Mouse (Mus musculus): ENCODE data around the gene Lbhd1. TPM values are rescaled to one million over a fixed set of nuclear protein-coding genes. Genes with fewer than 3 reads are reported as not detected.
A peak's percentile ranks its signal among the peaks of the same experiment; 100 is the strongest.

Gene Lbhd1
- polyA plus RNA-seq, 1 experiment from 2014 or later = 29.6 TPM

- 85% methylated on average over 2 of the region's 2 CpGs for WGBS (ENCODE audit: insufficient replicate concordance)
- Histone ChIP-seq H3K36me3 (ENCODE audit: control insufficient read depth, insufficient read depth) (peaks cover 12% of the 10 kb centered on the region; the same call in 1 of the 2 replicates), H3K27ac (ENCODE audit: low read length) (no peak overlapping the region)
Measured at GRCm38 (mm10) chr19:8936736-8937135, 53.2 kb downstream of the Lbhd1 start.

GRCm38 (mm10) chr19:8940526-8941133, 57.1 kb downstream of the Lbhd1 start:
- Histone ChIP-seq H3K4me2 (ENCODE audit: low read depth, low read length) (peak overlapping the region; percentile 80), H3K27me3 (ENCODE audit: control insufficient read depth, insufficient read depth, low read depth, low read length) (no peaks in the 10 kb centered on the region), H3K9me3 (replicated peaks; ENCODE audit: control insufficient read depth, low read length) (no peaks in the 10 kb centered on the region), H3K36me3 (ENCODE audit: control insufficient read depth, insufficient read depth) (peaks cover 16% of the 10 kb centered on the region), H3K27ac (ENCODE audit: low read length) (no peak overlapping the region), H3K4me3 (ENCODE audit: low read depth, low read length) (no peak overlapping the region), H3K4me1 (ENCODE audit: control insufficient read depth, low read depth, low read length) (peaks cover 36% of the 10 kb centered on the region), H3K9ac (ENCODE audit: low read depth, low read length) (no peak overlapping the region)
- whole genome bisulfite sequencing (ENCODE audit: insufficient replicate concordance) = 78% methylated on average over 15 of the region's 15 CpGs
- no peak for ATAC-seq (ENCODE audit: low read depth)

More at GRCm38 (mm10) chr19:8936736-8937135, 53.2 kb downstream of the Lbhd1 start:
- Histone ChIP-seq H3K9ac (ENCODE audit: low read depth, low read length) (no peak overlapping the region), H3K4me3 (ENCODE audit: low read depth, low read length) (no peak overlapping the region), H3K27me3 (ENCODE audit: control insufficient read depth, insufficient read depth, low read depth, low read length) (no peaks in the 10 kb centered on the region), H3K4me2 (ENCODE audit: low read depth, low read length) (no peak overlapping the region), H3K9me3 (replicated peaks; ENCODE audit: control insufficient read depth, low read length) (no peaks in the 10 kb centered on the region), H3K4me1 (ENCODE audit: control insufficient read depth, low read depth, low read length) (peaks cover 10% of the 10 kb centered on the region)
- no peak for ATAC-seq (ENCODE audit: low read depth)

- 49% methylated on average over 10 of the region's 10 CpGs for WGBS (ENCODE audit: insufficient replicate concordance)
- peaks cover 21% of the 10 kb centered on the region for H3K36me3 ChIP-seq (ENCODE audit: control insufficient read depth, insufficient read depth)
- ATAC-seq (ENCODE audit: low read depth) = no peak
- peak overlapping the region; percentile 96 for H3K9ac ChIP-seq (ENCODE audit: low read depth, low read length)
- no peaks in the 10 kb centered on the region for H3K27me3 ChIP-seq (ENCODE audit: control insufficient read depth, insufficient read depth, low read depth, low read length)
- H3K4me2 ChIP-seq (ENCODE audit: low read depth, low read length) = peak overlapping the region; percentile 80
- H3K4me3 ChIP-seq (ENCODE audit: low read depth, low read length) = peak overlapping the region; percentile 78
- no peaks in the 10 kb centered on the region for H3K9me3 ChIP-seq (replicated peaks; ENCODE audit: control insufficient read depth, low read length)
- H3K4me1 ChIP-seq (ENCODE audit: control insufficient read depth, low read depth, low read length) = peaks cover 41% of the 10 kb centered on the region
- peak overlapping the region; percentile 98 for H3K27ac ChIP-seq (ENCODE audit: low read length)
Measured at GRCm38 (mm10) chr19:8941136-8941514, 57.6 kb downstream of the Lbhd1 start.

- Histone ChIP-seq H3K4me1 (ENCODE audit: control insufficient read depth, low read depth, low read length) (peaks cover 46% of the 10 kb centered on the region), H3K4me3 (ENCODE audit: low read depth, low read length) (peak within 1 kb of the TSS; percentile 78), H3K27ac (ENCODE audit: low read length) (peak within 1 kb of the TSS; percentile 98), H3K27me3 (ENCODE audit: control insufficient read depth, insufficient read depth, low read depth, low read length) (no peaks in the 10 kb centered on the region), H3K9ac (ENCODE audit: low read depth, low read length) (peak within 1 kb of the TSS; percentile 96), H3K9me3 (replicated peaks; ENCODE audit: control insufficient read depth, low read length) (no peaks in the 10 kb centered on the region), H3K36me3 (ENCODE audit: control insufficient read depth, insufficient read depth) (peaks cover 24% of the 10 kb centered on the region), H3K4me2 (ENCODE audit: low read depth, low read length) (peak within 1 kb of the TSS; percentile 80)
- peak; percentile 93 for ATAC-seq (ENCODE audit: low read depth)
- under 1% methylated on average over 64 of the region's 64 CpGs for WGBS (ENCODE audit: insufficient replicate concordance)
Measured at GRCm38 (mm10) chr19:8941515-8942217, 58.1 kb downstream of the Lbhd1 start, which contains the start of gene Mta2. TSS of gene Mta2 (plus strand) at chr19:8941875.

Small RNA genes lying within 50 kb of the gene (microRNA-seq; reads per million reads assigned to microRNA genes)
- not detected for gene Mir5136

Other genes with a start within 250 kb of the Lbhd1 start
- 0.02 TPM in 1 of 2 replicates, not detected in the other for gene Chrm1, start 219.9 kb upstream of the Lbhd1 start, polyA plus RNA-seq (2015; fragmentation: Nextera tagmentation; extraction: Ambion mirVana)
- 133 and 137 TPM in 2 replicates for gene Slc3a2, start 160.4 kb upstream of the Lbhd1 start, polyA plus RNA-seq (2015; fragmentation: Nextera tagmentation; extraction: Ambion mirVana)
- 40.0 and 48.3 TPM in 2 replicates for gene Wdr74, start 147.9 kb upstream of the Lbhd1 start, polyA plus RNA-seq (2015; fragmentation: Nextera tagmentation; extraction: Ambion mirVana)
- gene 1700092M07Rik, start 143.0 kb upstream of the Lbhd1 start, polyA plus RNA-seq (2015; fragmentation: Nextera tagmentation; extraction: Ambion mirVana) = 0.45 and 0.63 TPM in 2 replicates
- gene Stx5a, start 142.3 kb upstream of the Lbhd1 start, polyA plus RNA-seq (2015; fragmentation: Nextera tagmentation; extraction: Ambion mirVana) = 57.8 and 59.8 TPM in 2 replicates
- 77.8 and 87.7 TPM in 2 replicates for gene Nxf1, start 126.7 kb upstream of the Lbhd1 start, polyA plus RNA-seq (2015; fragmentation: Nextera tagmentation; extraction: Ambion mirVana)
- 48.1 and 50.9 TPM in 2 replicates for gene Tmem223, start 112.7 kb upstream of the Lbhd1 start, polyA plus RNA-seq (2015; fragmentation: Nextera tagmentation; extraction: Ambion mirVana)
- 90.9 and 93.7 TPM in 2 replicates for gene Tmem179b, start 109.3 kb upstream of the Lbhd1 start, polyA plus RNA-seq (2015; fragmentation: Nextera tagmentation; extraction: Ambion mirVana)
- 10.0 and 11.0 TPM in 2 replicates for gene Taf6l, start 97.3 kb upstream of the Lbhd1 start, polyA plus RNA-seq (2015; fragmentation: Nextera tagmentation; extraction: Ambion mirVana)
- 56.4 and 64.8 TPM in 2 replicates for gene Polr2g, start 85.2 kb upstream of the Lbhd1 start, polyA plus RNA-seq (2015; fragmentation: Nextera tagmentation; extraction: Ambion mirVana)
- 1.0 and 1.5 TPM in 2 replicates for gene Zbtb3, start 81.2 kb upstream of the Lbhd1 start, polyA plus RNA-seq (2015; fragmentation: Nextera tagmentation; extraction: Ambion mirVana)
- gene Ttc9c, start 64.4 kb upstream of the Lbhd1 start, polyA plus RNA-seq (2015; fragmentation: Nextera tagmentation; extraction: Ambion mirVana) = 21.6 and 22.9 TPM in 2 replicates
- 1.8 and 2.1 TPM in 2 replicates for gene Hnrnpul2, start 63.7 kb upstream of the Lbhd1 start, polyA plus RNA-seq (2015; fragmentation: Nextera tagmentation; extraction: Ambion mirVana)
- gene AC129217.1, start 54.0 kb upstream of the Lbhd1 start, polyA plus RNA-seq (2015; fragmentation: Nextera tagmentation; extraction: Ambion mirVana) = not detected in 2 replicates
- 27.1 and 29.3 TPM in 2 replicates for gene Bscl2, start 46.3 kb upstream of the Lbhd1 start, polyA plus RNA-seq (2015; fragmentation: Nextera tagmentation; extraction: Ambion mirVana)
- gene Gng3, start 44.5 kb upstream of the Lbhd1 start, polyA plus RNA-seq (2015; fragmentation: Nextera tagmentation; extraction: Ambion mirVana) = 0.22 and 0.51 TPM in 2 replicates
- 0.06 and 0.35 TPM in 2 replicates for gene Lrrn4cl, start 33.0 kb upstream of the Lbhd1 start, polyA plus RNA-seq (2015; fragmentation: Nextera tagmentation; extraction: Ambion mirVana)
- 90.5 and 92.7 TPM in 2 replicates for gene Ubxn1, start 12.2 kb upstream of the Lbhd1 start, polyA plus RNA-seq (2015; fragmentation: Nextera tagmentation; extraction: Ambion mirVana)
- 27.9 and 29.6 TPM in 2 replicates for gene Uqcc3, start 2.8 kb upstream of the Lbhd1 start, polyA plus RNA-seq (2015; fragmentation: Nextera tagmentation; extraction: Ambion mirVana)
- not detected in 2 replicates for gene Gm49403, start 198 bp downstream of the Lbhd1 start, polyA plus RNA-seq (2015; fragmentation: Nextera tagmentation; extraction: Ambion mirVana)
- 38.6 and 43.2 TPM in 2 replicates for gene 1810009A15Rik, start 5.1 kb downstream of the Lbhd1 start, polyA plus RNA-seq (2015; fragmentation: Nextera tagmentation; extraction: Ambion mirVana)
- gene Gm49416, start 5.2 kb downstream of the Lbhd1 start, polyA plus RNA-seq (2015; fragmentation: Nextera tagmentation; extraction: Ambion mirVana) = not detected in 2 replicates
- gene Ints5, start 9.3 kb downstream of the Lbhd1 start, polyA plus RNA-seq (2015; fragmentation: Nextera tagmentation; extraction: Ambion mirVana) = 18.3 and 21.1 TPM in 2 replicates
- gene Ganab, start 14.3 kb downstream of the Lbhd1 start, polyA plus RNA-seq (2015; fragmentation: Nextera tagmentation; extraction: Ambion mirVana) = 50.3 and 50.8 TPM in 2 replicates
- gene B3gat3, start 36.6 kb downstream of the Lbhd1 start, polyA plus RNA-seq (2015; fragmentation: Nextera tagmentation; extraction: Ambion mirVana) = 19.8 and 20.5 TPM in 2 replicates
- gene Rom1, start 45.6 kb downstream of the Lbhd1 start, polyA plus RNA-seq (2015; fragmentation: Nextera tagmentation; extraction: Ambion mirVana) = 2.4 and 2.6 TPM in 2 replicates
- 11.4 and 12.8 TPM in 2 replicates for gene Eml3, start 45.8 kb downstream of the Lbhd1 start, polyA plus RNA-seq (2015; fragmentation: Nextera tagmentation; extraction: Ambion mirVana)
- gene Mta2, start 58.1 kb downstream of the Lbhd1 start, polyA plus RNA-seq (2015; fragmentation: Nextera tagmentation; extraction: Ambion mirVana) = 73.9 and 82.3 TPM in 2 replicates
- gene Tut1, start 70.1 kb downstream of the Lbhd1 start, polyA plus RNA-seq (2015; fragmentation: Nextera tagmentation; extraction: Ambion mirVana) = 12.6 and 12.9 TPM in 2 replicates
- gene Eef1g, start 83.3 kb downstream of the Lbhd1 start, polyA plus RNA-seq (2015; fragmentation: Nextera tagmentation; extraction: Ambion mirVana) = 153 and 172 TPM in 2 replicates
- gene Ahnak, start 105.6 kb downstream of the Lbhd1 start, polyA plus RNA-seq (2015; fragmentation: Nextera tagmentation; extraction: Ambion mirVana) = 3.1 TPM in 2 replicates
- gene Scgb1a1, start 204.2 kb downstream of the Lbhd1 start, polyA plus RNA-seq (2015; fragmentation: Nextera tagmentation; extraction: Ambion mirVana) = not detected in 2 replicates

Data from liver, embryonic 16.5 days (tissue).